Mouse (Mus musculus): ENCODE measurements around the gene Saxo1. TPM values are rescaled to one million over a fixed set of nuclear protein-coding genes. Genes with fewer than 3 reads are reported as not detected.

Saxo1 gene
- total and polyA plus RNA-seq, 3 experiments = 0.16 TPM; not detected in 2

DNA sequence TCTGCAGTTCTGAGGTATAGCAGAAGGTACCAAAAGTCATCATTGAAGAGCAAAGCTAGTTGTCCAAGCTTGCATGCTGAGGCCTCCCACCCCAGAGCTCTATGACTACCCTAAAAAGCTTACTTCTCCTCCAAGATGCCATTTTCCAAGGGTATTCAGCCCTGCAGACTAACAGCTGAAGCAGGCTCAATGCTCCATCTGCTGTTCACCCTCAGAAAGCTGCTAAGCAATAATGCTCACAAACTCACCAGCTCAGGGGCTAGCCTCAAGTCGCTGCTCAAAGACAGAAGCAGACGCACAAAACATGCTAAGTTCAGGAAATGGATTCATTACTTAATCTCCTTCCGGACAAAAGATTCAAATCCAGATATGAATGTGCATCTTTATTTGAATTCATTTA, 77.2 kb downstream of the Saxo1 start:
- intact Hi-C loops (cut with DNase I) = loop anchor here (1.0 kb wide), 1 partner anchor 650 kb away; no protein-coding TSS in a partner anchor
- Histone ChIP-seq H3K4me3 (no peak overlapping the region), H3K27ac (no peak overlapping the region), H3K27me3 (ENCODE audit: control insufficient read depth, insufficient read depth, low read length) (no peaks in the 10 kb centered on the region), H3K4me1 (ENCODE audit: control insufficient read depth, insufficient read depth, low read length) (no peaks in the 10 kb centered on the region; the same call in 1 of the 2 replicates), H3K79me2 (replicated peaks; ENCODE audit: control insufficient read depth, insufficient read depth, low read length) (no peaks in the 10 kb centered on the region), H3K36me3 (ENCODE audit: control insufficient read depth, insufficient read depth, low read length) (no peaks in the 10 kb centered on the region), H3K9ac (ENCODE audit: low read depth, low read length) (no peak overlapping the region)
- 54% methylated on average over 3 of the region's 3 CpGs for WGBS
- no peak for TF ChIP-seq POLR2A (IDR thresholded peaks at IDR 0.05; ENCODE audit: insufficient read depth, low read depth, low read length)
- TF ChIP-seq EP300 (IDR thresholded peaks at IDR 0.05; ENCODE audit: insufficient read depth, low read depth, low read length) = 0 out of 2 replicates have a peak, but pooled peaks have one; percentile 24
- TF ChIP-seq CTCF (IDR thresholded peaks at IDR 0.05) = peak; percentile 68
- no peak for DNase-seq

GRCm38 (mm10) chr4:86464808-86465207, 93.3 kb downstream of the Saxo1 start:
- TF ChIP-seq POLR2A (IDR thresholded peaks at IDR 0.05; ENCODE audit: insufficient read depth, low read depth, low read length) = no peak
- no peak for TF ChIP-seq CTCF (IDR thresholded peaks at IDR 0.05)
- no peak for TF ChIP-seq EP300 (IDR thresholded peaks at IDR 0.05; ENCODE audit: insufficient read depth, low read depth, low read length)
- Histone ChIP-seq H3K79me2 (replicated peaks; ENCODE audit: control insufficient read depth, insufficient read depth, low read length) (no peaks in the 10 kb centered on the region), H3K4me3 (no peak overlapping the region), H3K9ac (ENCODE audit: low read depth, low read length) (no peak overlapping the region), H3K36me3 (ENCODE audit: control insufficient read depth, insufficient read depth, low read length) (no peaks in the 10 kb centered on the region), H3K27me3 (ENCODE audit: control insufficient read depth, insufficient read depth, low read length) (no peaks in the 10 kb centered on the region), H3K27ac (no peak overlapping the region), H3K4me1 (ENCODE audit: control insufficient read depth, insufficient read depth, low read length) (no peaks in the 10 kb centered on the region; the same call in 1 of the 2 replicates)
- intact Hi-C loops (cut with DNase I) = no loop called here
- WGBS = 92% methylated on average over 5 of the region's 5 CpGs
- DNase-seq = no peak

- Histone ChIP-seq H3K9ac (ENCODE audit: low read depth, low read length) (no peak overlapping the region), H3K79me2 (replicated peaks; ENCODE audit: control insufficient read depth, insufficient read depth, low read length) (no peaks in the 10 kb centered on the region)
- WGBS = 82% methylated on average over 3 of the region's 3 CpGs
Observed at GRCm38 (mm10) chr4:86450468-86450867, 107.7 kb downstream of the Saxo1 start.

DNA sequence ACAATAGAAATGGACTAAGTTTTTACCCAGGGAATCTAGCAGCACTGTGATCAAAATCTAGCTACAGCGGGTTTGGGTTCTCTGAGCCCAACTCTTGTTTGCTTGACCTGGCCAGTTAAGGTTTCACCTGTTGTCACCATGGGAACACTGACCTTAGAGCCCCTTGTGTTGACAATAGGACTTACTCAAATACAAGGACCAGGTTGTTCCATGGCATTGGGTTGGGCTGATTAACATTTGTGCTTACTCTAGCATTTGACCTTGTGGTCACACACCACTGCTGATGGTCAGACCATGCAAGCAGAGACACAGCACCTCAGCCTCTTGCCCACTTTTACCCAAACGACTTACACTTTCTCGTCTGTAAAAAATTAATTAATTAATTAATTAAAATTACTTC, 121.8 kb downstream of the Saxo1 start:
- Histone ChIP-seq H3K27me3 (ENCODE audit: control insufficient read depth, insufficient read depth, low read length) (no peaks in the 10 kb centered on the region), H3K4me3 (no peak overlapping the region), H3K79me2 (replicated peaks; ENCODE audit: control insufficient read depth, insufficient read depth, low read length) (no peaks in the 10 kb centered on the region), H3K36me3 (ENCODE audit: control insufficient read depth, insufficient read depth, low read length) (no peaks in the 10 kb centered on the region), H3K4me1 (ENCODE audit: control insufficient read depth, insufficient read depth, low read length) (no peaks in the 10 kb centered on the region), H3K9ac (ENCODE audit: low read depth, low read length) (no peak overlapping the region), H3K27ac (no peak overlapping the region)
- no peak for TF ChIP-seq CTCF (IDR thresholded peaks at IDR 0.05)
- no peak for TF ChIP-seq EP300 (IDR thresholded peaks at IDR 0.05; ENCODE audit: insufficient read depth, low read depth, low read length)
- no peak for TF ChIP-seq POLR2A (IDR thresholded peaks at IDR 0.05; ENCODE audit: insufficient read depth, low read depth, low read length)
- intact Hi-C loops (cut with DNase I) = no loop called here
- 87% methylated on average over 3 of the region's 3 CpGs for WGBS
- no peak for DNase-seq

More at GRCm38 (mm10) chr4:86450468-86450867, 107.7 kb downstream of the Saxo1 start:
- Histone ChIP-seq H3K36me3 (ENCODE audit: control insufficient read depth, insufficient read depth, low read length) (no peaks in the 10 kb centered on the region), H3K27ac (no peak overlapping the region), H3K27me3 (ENCODE audit: control insufficient read depth, insufficient read depth, low read length) (no peaks in the 10 kb centered on the region), H3K4me3 (no peak overlapping the region), H3K4me1 (ENCODE audit: control insufficient read depth, insufficient read depth, low read length) (no peaks in the 10 kb centered on the region)
- DNase-seq = no peak
- intact Hi-C loops (cut with DNase I) = no loop called here
- TF ChIP-seq CTCF (IDR thresholded peaks at IDR 0.05) = no peak
- no peak for TF ChIP-seq POLR2A (IDR thresholded peaks at IDR 0.05; ENCODE audit: insufficient read depth, low read depth, low read length)
- TF ChIP-seq EP300 (IDR thresholded peaks at IDR 0.05; ENCODE audit: insufficient read depth, low read depth, low read length) = no peak

DNA sequence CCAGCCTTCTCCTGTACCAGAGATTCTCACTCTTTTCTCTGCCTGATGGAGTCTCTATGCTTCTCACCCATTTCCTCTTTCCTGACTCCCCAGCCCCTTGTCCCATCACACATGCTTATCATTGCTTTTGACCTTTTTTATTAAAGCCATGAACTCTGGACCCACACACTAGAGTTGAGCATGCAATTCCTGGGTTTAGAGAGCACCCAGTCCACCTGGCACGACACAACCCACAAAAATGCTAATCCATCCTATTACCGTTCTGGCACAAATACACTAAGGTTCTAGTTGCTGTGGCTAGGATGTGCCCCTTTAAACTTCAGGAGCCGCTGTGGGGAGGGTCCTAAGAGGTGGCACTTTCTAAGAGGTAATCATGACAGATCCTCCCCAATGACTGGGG, 122.5 kb downstream of the Saxo1 start:
- intact Hi-C loops (cut with DNase I) = no loop called here

GRCm38 (mm10) chr4:86428091-86428745, 129.9 kb downstream of the Saxo1 start:
- intact Hi-C loops (cut with DNase I) = no loop called here
- Histone ChIP-seq H3K36me3 (ENCODE audit: control insufficient read depth, insufficient read depth, low read length) (no peaks in the 10 kb centered on the region), H3K79me2 (replicated peaks; ENCODE audit: control insufficient read depth, insufficient read depth, low read length) (no peaks in the 10 kb centered on the region), H3K27ac (no peak overlapping the region), H3K27me3 (ENCODE audit: control insufficient read depth, insufficient read depth, low read length) (no peaks in the 10 kb centered on the region), H3K4me1 (ENCODE audit: control insufficient read depth, insufficient read depth, low read length) (no peaks in the 10 kb centered on the region), H3K4me3 (no peak overlapping the region), H3K9ac (ENCODE audit: low read depth, low read length) (no peak overlapping the region)
- WGBS = 84% methylated on average over 6 of the region's 6 CpGs
- no peak for DNase-seq
- TF ChIP-seq POLR2A (IDR thresholded peaks at IDR 0.05; ENCODE audit: insufficient read depth, low read depth, low read length) = no peak
- TF ChIP-seq CTCF (IDR thresholded peaks at IDR 0.05) = no peak
- TF ChIP-seq EP300 (IDR thresholded peaks at IDR 0.05; ENCODE audit: insufficient read depth, low read depth, low read length) = no peak

More for the DNA sequence above, 122.5 kb downstream of the Saxo1 start:
- H3K36me3 ChIP-seq (ENCODE audit: control insufficient read depth, insufficient read depth, low read length) = no peaks in the 10 kb centered on the region
- H3K4me1 ChIP-seq (ENCODE audit: control insufficient read depth, insufficient read depth, low read length) = no peaks in the 10 kb centered on the region
- no peak for TF ChIP-seq POLR2A (IDR thresholded peaks at IDR 0.05; ENCODE audit: insufficient read depth, low read depth, low read length)
- no peak for TF ChIP-seq EP300 (IDR thresholded peaks at IDR 0.05; ENCODE audit: insufficient read depth, low read depth, low read length)
- no peak for TF ChIP-seq CTCF (IDR thresholded peaks at IDR 0.05)
- H3K27ac ChIP-seq = no peak overlapping the region
- no peak overlapping the region for H3K4me3 ChIP-seq
- no peak for DNase-seq
- no peak overlapping the region for H3K9ac ChIP-seq (ENCODE audit: low read depth, low read length)
- H3K79me2 ChIP-seq (replicated peaks; ENCODE audit: control insufficient read depth, insufficient read depth, low read length) = no peaks in the 10 kb centered on the region
- no peaks in the 10 kb centered on the region for H3K27me3 ChIP-seq (ENCODE audit: control insufficient read depth, insufficient read depth, low read length)
- WGBS = 89% methylated on average over 3 of the region's 3 CpGs

Data from heart, adult 2 months (tissue).